Mouse (Mus musculus) frontal cortex, adult (tissue): ENCODE data around the gene Ctns.

Source experiments
- ATAC-seq: cut with Nextera tagmentation; 2 replicates; pipeline ENCODE4 v1.9.2; 2017; ENCODE audit warnings: mild to moderate bottlenecking, moderate library complexity, mixed read lengths; ENCODE audit not compliant: low TSS enrichment

Ctns gene

DNA sequence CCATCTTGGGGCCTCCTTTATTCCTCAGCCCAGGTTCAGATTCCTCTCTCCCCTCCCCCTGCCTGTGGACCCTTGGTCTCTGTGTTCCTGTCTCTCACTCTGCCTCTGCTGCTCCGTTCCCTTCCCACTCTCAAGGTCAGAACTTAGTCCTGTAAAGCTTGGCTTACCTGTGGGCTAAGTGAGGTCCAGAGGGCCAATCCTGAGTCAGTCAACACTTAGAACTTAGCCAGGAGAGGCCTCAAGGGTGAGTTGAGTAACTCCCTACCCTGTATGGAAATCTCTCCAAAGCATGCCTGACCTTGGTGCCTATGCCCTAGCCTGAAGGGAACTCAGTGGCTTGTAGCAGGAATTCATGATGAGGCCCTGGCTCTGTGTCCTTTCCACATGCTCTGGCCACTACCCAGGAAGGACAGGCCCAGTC, 54.6 kb downstream of the Ctns start:
- no peak for ATAC-seq

DNA sequence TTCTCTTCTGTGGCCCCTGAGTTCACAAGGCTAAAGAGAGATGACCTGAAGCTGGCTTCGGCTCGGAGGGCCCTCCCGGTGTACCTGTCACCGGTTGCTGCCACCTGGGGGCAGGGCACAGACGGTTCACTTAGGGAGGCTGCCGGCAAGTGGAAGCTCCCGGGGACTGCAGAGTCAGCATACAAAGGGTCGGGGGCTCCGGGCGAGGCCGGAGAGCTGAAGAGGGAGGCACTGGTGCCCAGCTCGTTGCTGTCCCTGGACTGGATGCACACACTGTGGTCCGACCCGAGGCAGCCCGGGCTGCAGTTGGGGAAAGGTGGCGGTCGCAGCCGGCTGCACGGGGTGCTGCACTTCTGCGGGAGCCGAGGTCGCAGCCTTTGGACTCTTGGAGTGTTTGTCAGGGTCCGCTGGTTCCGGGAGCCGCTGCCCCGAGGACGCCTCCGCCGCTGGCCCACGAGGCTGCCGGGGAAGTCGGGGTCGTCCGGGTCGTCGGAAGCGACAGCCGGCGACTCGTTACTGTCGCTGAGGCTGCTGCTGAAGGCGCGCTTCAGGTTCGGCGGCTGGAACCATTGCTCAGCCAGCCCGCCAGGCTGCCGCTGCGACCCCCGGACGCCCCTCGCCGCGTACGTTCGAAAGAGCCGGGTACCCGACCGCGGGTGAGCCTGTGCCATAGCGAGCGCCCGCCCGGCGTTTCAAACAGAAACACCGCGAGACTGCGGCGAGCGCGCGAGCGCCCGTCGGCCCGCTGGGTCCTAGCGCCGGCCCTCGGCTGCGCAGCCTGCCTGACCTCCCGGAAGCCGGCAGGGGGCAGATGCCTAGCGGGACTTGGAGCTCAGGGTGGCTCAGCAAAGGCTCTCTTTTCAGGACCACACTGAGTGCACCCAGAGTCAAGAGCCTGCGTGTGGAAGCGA, 61.0 kb downstream of the Ctns start, which contains the start of gene Haspin:
Haspin (minus strand) TSS at position 704 of the 911 bp plus-strand sequence.
- ATAC-seq, result peak; percentile 100

DNA sequence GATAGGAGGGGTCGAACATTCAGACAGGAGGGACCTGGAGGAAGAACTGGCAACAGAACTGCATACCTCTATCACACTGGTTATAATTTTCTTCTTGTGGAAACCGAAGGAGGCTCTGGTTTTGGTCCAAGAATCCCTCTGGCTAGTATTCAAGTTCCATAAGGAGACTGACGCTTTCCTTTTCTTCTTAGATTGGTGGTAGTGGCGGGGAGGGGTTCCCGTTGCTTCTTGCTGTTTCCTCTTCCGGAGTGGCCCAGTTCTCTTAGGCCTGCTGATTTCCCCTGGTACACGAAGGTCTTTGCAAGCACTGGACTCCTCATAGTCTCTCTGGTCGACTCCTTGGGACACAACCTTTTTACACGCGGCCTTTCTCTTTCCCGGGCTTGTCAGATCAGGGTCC, 61.7 kb downstream of the Ctns start:
- no peak for ATAC-seq

DNA sequence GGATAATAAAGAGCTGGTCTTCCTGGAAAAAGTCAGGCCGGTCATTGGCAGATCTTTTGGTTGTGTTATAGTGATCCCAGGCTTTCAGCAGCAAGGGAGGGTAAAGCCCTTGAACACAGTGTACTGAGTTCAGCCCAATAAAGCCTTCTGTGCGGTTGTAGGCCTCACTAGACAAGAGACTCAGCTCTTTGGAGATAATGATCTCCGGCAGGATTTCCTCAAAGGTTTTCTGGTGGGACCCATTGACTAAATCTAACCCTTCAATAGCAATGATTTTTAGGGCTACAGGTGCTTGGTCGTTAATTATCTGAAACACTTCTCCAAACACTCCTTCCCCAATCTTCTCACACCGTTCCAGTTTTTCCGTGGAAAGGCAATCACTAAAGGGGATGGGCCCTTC, 62.3 kb downstream of the Ctns start:
- no peak for ATAC-seq

DNA sequence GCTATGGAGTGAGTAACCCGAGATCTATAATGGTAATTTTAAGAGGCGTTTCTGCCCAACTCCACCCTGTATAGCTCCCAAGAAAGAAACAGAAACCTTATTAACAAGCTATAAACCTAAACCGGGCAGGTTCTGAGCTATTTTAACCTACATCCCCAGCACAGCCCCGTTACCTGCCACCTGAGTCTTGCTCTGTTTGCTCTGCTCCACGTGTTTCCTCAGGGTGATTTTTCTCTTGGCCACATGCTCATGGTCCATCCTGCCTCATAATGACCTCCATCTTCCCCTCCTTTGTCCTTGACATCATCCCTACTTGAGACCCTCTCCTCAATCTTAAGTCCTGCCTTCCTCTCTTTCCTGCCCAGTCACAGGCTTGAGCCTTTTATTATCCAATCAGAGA, 64.6 kb downstream of the Ctns start:
- ATAC-seq, result no peak
